Mouse (Mus musculus): ENCODE results near the gene Mast1.

Mast1 gene

GRCm38 (mm10) chr8:84936962-84937546, at the start of gene Mast1:
Gene Mast1 (minus strand): TSS chr8:84937359.
- peak; percentile 58 for DNase-seq

GRCm38 (mm10) chr8:84986379-84986945, 49.3 kb upstream of the Mast1 start:
- DNase-seq, result no peak

- peak; percentile 91 for DNase-seq
Observed at GRCm38 (mm10) chr8:84985684-84986378, 48.7 kb upstream of the Mast1 start.

GRCm38 (mm10) chr8:84985049-84985683, 48.0 kb upstream of the Mast1 start:
- DNase-seq, result no peak

- peak; percentile 73 for DNase-seq
Observed at GRCm38 (mm10) chr8:84984294-84985048, 47.3 kb upstream of the Mast1 start.

GRCm38 (mm10) chr8:84982499-84983011, 45.4 kb upstream of the Mast1 start:
- DNase-seq, result no peak

GRCm38 (mm10) chr8:84981644-84982498, 44.7 kb upstream of the Mast1 start:
- DNase-seq, result peak; percentile 57

GRCm38 (mm10) chr8:84980622-84981358, 43.6 kb upstream of the Mast1 start:
- DNase-seq, result peak; percentile 93

- peak; percentile 95 for DNase-seq
Observed at GRCm38 (mm10) chr8:84979599-84980421, 42.7 kb upstream of the Mast1 start.

GRCm38 (mm10) chr8:84978248-84978940, 41.2 kb upstream of the Mast1 start, which contains the start of gene Junb:
Gene Junb (minus strand): TSS chr8:84978718.
- DNase-seq, result peak; percentile 97

GRCm38 (mm10) chr8:84977435-84978247, 40.5 kb upstream of the Mast1 start:
- peak; percentile 75 for DNase-seq

GRCm38 (mm10) chr8:84976763-84977434, 39.7 kb upstream of the Mast1 start:
- DNase-seq, result no peak

- peak; percentile 97 for DNase-seq
Observed at GRCm38 (mm10) chr8:84976031-84976762, 39.0 kb upstream of the Mast1 start.

- peak; percentile 72 for DNase-seq
Observed at GRCm38 (mm10) chr8:84975434-84975833, 38.3 kb upstream of the Mast1 start.

- DNase-seq, result no peak
Observed at GRCm38 (mm10) chr8:84974543-84975142, 37.5 kb upstream of the Mast1 start.

- peak; percentile 63 for DNase-seq
Observed at GRCm38 (mm10) chr8:84973803-84974542, 36.8 kb upstream of the Mast1 start.

Data from kidney, adult 18-20 months (tissue).